Mouse (Mus musculus): ENCODE measurements around the gene Robo2.

Gene Robo2

DNA sequence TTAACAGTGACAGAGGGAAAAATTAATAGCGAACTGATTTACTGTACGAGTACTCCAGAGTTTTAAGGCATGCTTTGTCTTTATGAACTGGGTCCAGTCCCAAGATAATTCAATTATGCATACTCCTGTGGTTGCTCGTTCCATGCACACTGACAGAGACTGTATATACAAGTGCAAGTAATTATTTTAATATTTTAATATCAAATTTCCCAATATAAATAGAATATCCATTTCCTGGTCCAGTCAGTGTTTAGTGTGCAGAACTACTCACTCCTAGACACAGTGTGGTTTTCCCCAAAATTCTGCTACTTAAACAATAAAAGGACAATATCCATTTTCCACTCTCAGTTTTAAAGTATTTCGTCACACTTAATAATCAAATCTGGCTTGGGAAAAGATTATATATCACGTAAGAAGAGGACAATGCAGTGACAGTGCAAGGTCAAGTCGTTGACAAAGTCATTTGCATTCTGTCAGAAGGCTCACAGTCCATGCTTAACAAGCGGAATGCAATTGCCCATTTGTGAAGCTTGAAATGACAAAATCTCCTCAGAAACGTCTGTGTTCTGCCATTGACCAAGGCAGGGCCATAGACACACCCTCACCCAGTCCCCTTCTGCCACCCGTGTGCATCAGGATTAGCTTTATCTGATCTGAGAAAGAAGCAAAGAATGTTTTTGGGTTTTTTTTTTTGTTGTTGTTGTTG lies 89.8 kb downstream of the Robo2 start:
- DNase-seq (ENCODE audit: low spot score): no peak

DNA sequence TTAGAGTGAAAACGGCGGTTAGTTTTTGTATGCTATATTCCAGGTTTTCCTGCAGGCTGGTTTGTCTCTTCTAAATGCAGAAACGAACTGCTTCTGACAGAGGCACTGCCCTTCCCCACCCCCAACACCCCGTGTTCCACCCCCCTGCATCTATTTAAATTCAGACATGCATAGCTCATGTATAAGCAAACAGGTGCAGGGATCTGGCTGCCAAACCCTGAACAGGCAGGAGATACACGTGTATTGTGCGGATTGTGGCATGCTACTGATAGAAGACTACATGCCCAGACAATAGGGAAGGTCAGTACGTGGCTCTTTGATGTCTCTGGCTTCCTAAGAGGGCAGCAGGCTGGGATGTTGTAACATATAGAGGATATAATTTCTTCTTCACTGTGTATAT lies 95.5 kb downstream of the Robo2 start:
- DNase-seq (ENCODE audit: low spot score): no peak

DNA sequence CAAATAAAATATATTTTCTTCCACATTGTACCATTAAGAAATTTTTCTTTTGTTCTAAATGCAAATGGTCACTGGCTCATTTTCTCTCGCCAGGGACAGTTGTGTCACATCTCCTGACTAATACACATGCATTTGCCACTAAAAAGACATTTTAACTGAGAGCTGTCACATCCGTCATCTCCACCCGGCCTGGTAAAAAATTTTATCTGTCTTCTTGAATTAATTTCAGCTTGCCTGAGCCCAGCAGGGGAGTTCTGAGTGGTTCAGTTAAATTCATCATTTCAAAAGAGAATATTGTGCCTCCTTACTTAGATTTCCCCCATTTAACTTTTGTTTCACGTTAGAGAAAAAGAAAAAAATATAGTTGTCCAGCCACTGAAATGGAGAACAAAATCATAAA lies 98.4 kb downstream of the Robo2 start:
- no peak for DNase-seq (ENCODE audit: low spot score)

DNA sequence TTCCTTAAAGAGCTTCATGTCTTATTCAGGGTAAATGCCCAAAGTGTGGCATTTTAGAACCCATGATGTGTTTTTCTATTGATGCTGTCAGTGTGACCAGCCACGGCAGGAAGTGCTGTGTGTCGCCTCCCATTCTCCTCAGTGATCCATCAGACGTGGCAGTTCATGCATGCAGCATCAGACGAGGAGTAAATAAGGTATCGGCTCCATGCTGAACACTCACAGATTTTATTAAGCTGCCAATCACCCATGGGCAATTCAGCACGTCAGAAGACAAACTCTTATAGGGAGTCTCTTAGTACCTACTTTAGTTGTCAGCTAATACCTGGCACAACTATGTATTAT lies 104.1 kb downstream of the Robo2 start:
- DNase-seq (ENCODE audit: low spot score): no peak

DNA sequence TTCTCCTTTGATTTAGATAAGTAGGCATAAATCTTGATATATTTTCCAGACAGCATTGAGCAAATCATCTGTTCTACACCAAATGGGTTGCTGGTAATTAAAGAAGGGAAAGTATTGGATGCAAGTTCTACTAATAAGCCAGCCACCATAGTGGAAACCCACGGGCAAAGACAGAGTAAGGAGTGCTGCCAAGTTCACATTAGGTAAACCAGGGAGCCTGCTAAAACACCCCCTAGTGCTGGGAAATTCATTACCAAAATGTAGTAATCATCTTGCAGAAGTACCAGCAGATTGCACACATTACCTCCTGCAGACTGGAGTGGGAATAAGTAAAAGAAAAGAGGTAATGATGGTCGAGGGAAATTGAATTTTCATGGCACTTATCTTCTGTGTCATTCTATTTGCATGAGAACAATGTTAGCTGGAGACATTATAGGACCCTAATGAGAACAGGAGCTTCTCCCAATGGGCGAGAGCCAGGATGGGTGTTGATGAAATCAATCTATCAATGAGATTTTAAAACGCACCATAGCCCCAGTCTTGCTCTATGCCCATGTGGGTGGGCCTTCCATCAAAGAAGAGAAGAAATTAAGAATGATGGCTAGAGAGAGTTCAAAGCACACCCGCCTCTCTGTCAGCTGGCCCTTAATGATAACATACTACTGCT lies 104.6 kb downstream of the Robo2 start:
- no peak for DNase-seq (ENCODE audit: low spot score)

DNA sequence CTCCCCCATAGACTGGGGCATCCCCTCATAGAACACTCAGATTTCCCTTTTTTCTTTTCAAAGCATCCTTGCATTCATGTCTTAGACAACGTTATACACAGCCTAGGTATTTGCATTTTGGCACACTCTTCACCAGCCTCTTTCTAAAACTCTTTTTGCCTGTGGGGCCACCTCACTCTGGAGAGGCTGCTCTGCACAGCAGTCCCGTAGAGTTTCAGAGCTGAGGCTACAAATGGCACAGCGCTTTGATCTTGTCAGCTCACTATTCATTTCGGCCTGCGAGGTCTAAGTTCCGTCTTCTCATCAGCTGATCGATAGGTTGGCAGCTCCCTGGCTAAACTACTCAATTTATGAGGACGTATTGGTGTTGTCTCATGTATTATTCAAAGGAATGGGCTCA lies 123.7 kb downstream of the Robo2 start:
- no peak for DNase-seq (ENCODE audit: low spot score)

DNA sequence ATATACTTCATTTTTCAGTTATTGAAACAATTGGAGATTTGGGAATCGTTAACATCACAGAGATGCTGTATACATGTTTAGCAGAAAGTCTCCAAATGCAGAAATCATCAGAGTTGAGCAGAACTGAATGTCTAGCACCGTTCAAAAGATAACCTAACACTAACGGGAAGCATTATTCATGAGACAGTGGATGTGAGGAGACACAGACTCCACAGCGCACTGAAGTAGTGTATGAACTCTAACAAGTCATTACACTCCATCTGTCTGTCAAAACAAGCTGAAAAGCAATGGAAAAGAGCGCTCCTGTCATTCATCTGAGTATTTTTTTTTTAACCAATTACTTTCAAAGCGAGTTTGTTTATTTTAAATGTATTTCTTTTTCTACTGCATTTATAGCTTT lies 129.1 kb downstream of the Robo2 start:
- DNase-seq (ENCODE audit: low spot score): no peak

DNA sequence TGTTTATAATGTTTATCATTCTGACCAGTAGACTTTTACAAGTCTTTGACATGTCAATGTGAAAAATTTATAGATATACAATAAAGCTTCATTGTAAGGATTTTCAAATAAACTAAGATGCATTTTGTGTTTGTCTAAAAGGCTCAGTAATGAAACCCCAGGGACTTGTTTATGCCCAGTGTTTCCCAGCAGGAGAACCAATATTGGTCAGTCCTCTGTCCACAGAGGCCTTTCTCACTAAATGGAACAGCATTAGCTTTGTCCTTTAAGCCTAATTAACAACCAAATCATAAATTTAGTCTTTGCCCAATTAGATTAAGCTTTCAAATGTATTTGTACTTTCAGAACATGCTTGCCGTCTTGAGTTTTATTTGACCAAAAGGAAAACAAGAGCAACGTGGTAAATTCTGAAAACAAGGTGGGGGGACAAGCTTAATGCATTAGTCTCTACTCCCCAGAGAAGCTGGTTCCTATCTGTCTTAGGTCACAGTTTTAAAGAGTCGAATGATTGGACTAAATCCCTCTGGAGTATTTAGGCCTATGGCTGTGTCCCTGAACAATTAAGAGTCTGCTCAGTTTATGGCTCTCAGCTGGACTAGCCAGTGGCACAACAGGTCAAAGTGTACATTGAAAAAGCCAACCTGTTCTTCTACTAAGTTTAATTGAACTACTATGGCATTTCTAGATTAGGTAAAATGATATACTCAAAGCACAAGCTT lies 134.6 kb downstream of the Robo2 start:
- no peak for DNase-seq (ENCODE audit: low spot score)

DNA sequence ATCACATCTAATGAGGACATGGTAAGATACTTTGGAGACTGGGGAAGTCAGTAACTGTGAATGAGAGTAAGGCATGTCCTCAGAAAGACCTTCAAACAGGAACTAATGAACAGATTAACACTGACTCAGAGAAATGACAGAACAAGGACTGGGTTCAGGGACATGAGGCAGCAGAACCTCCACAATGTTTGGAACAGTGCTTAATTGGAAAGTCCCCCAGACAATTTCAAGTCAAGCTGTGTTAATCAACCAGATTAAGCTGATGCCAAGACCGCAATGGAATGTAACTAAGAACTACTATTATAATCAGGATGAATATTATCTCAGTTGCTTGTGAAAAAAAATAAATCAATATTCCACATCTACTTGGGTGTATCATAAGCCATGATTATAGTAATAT lies 137.0 kb downstream of the Robo2 start:
- no peak for DNase-seq (ENCODE audit: low spot score)

DNA sequence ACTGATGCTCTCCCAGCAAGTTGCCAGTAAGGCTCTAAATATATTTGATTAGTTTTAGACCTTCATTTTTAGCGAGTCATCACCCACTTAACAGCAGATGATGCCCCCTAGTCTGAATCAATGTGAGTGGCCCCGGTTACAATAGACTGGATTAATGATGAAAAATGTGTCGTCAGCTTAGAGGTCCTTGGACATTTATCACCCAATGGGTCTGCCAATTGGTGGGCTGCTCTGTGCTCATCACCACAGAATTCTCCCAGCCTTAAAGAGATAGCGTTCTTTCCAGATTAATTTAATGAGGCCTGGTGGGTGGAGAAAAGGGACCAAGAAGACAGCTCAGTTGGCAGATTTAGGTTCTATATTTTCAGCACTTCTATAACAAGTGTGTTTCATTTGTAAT lies 138.6 kb downstream of the Robo2 start:
- DNase-seq (ENCODE audit: low spot score): no peak

DNA sequence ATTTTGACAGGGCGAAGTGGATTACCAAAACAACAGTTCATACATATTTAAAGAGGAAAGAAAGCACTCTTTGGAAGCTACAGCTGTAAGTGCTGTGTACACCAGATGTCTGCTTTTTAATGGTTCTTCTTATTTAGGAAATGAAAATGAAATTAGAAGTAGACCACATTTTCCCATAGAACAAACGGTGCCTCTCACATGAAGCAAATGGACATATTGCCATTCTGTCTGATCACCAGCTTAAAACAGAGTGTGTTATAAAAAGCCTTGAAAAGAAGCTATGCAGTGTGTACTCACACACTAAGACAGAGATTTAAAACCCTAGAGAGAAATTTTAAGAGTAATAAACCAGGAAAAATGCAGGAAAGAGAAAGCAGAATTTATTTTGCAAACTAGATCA lies 153.4 kb downstream of the Robo2 start:
- DNase-seq (ENCODE audit: low spot score): no peak

DNA sequence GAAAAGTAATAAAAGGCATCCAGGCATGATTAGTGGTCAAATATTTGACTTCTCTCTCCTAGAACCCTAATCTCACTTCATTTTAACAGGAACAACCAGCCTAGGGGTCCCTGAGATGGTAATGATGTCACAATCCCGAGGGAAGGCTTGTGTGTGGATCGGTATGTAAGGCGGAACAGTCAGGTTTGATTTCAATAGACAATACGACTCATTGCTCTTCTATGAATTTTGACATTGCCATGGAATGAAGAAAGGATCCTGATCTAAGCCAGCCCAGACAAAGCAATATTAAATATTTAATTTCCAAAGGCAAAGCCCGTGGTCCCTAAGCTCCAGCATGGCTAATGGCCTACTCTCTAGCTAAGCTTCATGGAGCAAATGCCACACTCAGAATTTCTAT lies 167.2 kb downstream of the Robo2 start:
- no peak for DNase-seq (ENCODE audit: low spot score)

DNA sequence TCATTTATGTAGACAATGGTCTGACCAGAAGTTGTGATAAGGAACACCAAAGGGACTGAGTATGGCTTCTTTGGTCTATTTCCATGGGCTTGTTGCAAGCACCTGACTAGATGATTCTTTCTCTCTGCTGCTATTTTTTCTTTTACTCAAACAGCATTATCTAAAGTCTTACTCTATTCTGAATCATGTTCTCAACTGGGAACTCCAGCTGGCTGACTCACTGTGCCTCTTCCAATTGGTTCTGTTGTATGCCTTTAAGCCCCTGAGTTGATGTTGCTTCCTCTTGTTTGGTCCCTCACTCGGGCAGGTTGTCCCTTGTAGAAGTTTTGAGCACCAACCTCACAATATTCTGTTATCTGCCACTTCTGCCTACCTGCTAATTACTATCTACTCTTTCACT lies 170.1 kb downstream of the Robo2 start:
- DNase-seq (ENCODE audit: low spot score): no peak

DNA sequence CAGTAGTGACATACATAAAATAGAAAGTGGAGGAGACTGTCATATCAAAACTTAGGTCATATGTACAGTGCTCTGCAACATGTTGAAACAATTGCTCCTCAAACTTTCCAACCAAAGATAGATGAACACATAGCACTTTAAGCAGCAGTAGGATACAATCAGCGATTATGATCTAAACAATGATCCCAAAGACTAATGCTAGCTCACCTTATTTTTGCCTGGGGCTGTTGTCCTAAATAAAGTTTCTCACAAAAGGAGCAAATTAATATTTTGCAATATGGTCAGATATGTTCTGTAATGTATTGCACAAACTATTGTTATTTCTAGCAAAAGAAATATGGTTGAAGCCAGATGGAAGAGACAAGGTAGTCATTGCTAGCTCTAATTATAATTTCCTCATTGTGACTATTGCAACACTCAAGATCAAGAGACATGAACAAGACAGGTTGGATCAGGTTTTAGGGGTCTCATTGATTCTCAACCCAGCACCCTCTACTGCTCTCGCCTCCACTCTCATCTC lies 174.2 kb downstream of the Robo2 start:
- DNase-seq (ENCODE audit: low spot score): no peak

DNA sequence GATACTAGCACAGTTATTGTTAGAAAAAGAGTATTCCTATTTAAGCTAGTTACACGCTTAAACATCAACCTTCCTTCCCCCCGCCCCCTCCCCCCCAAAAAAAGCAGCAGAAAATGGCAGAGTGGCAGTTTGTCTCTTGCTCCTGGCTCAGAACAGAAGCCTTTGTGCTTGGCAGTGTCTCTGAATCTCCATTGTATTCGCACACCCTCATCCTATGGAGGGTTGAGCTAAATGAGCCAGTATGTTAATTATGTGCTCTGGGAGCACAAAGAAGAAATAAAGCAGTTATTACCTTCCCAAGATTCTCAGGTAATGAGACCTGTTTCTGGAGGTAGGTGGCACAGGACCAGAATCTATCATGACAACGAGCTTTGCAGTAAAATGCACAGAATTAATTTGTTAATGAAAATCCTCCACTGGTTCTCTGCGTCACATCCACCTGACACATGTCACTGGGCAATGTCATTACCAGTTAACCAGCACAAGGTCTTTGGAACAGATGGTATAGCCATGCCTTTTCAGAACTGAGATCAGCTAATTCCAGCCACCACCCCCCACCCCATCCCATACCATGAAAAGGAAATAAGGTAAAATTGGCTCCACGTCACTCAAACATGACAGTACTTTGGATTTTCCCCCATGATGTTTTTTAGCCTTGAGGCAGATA lies 177.1 kb downstream of the Robo2 start:
- no peak for DNase-seq (ENCODE audit: low spot score)

DNA sequence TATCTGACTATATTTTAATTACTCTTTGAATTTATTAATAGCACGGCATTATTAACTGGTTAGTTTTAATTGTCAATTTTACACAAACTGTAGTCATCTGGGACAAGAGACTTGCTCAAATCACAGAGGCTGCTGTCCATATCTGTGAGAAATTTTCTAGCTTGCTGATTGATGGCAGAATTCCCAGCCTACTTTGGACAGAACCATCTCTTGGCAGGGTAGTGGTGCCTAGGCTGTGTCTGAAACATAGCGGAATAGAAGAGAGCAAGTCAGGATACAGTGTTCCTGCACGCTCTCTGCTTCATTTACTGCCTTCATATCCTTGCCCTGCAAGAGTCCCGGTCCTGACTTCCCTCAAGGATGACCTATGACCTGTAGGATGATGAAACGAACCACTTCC lies 178.0 kb downstream of the Robo2 start:
- no peak for DNase-seq (ENCODE audit: low spot score)

DNA sequence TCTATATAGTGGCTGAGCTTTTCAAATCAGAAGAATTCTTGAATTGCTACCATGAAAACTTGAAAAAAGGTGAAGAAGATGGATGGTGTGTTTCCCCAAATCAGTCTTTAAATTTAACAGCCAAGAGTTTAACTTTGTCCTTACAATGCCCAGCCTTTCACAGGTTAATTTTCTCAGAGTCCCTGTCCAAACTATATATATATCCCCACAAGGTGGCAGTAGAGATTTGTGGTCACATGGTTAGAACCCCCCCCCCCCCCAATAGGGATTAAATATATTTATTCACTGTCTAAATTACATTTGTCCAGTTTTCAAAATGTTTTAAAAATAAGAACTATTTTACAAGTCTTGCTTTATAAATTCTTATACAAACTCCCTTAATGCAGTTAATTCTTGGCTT lies 184.3 kb downstream of the Robo2 start:
- no peak for DNase-seq (ENCODE audit: low spot score)

DNA sequence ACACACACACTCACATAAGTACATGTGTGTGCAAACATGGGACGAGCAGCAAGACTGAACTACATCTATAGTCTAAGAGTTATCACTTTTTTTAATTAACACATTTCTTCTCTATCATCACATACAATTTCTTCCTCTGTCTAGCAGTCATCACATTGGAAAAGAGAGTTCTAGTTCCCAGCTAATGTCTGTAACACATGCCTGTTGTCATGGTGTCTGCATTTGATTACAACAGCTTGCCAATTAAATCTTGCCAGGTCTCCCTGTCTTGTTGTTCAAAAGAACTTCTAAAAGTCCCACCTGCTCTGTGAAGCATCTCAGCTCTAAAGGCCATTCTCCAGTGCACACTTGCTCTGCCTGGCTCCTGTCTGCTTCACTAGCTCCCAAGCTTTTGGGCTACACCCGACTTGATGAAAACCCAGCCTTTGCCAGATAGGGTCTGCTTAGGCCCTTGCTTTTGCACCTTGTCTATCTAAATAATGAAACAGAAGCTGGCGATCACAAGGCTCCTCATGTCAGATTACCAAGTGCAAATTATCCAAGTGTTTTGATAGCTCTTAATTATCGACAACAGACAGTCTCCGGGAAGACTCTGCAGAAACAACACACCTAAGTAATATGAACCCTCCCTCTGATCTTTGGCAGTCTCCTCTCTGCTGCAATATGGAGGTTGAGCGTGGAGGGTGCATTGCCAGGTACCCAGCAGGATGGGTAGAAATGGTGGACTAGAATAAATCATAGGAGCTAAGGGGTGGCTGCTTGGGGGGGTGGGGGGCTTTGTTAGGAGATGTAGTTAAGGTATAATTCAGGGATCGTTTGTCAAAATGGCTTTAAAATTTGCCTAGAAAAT lies 186.0 kb downstream of the Robo2 start:
- no peak for DNase-seq (ENCODE audit: low spot score)

DNA sequence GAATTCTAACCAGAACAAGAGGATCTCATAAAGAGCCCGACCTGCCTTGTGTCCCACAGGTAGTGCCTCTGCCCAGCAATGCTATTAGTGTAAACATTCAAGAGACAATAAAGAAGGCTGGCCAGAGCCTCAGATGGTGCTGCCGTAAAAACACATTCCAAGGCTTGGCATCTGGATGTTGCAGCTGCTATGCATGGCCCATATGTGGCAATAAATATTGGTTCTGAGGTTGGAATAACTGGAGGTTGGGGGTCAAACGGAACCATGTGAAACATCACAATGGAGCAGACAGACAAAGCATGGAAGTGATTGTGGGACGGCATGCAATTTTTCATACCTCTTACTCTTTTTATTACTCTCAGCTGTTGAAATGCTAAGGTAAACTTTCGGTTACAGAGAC lies 189.1 kb downstream of the Robo2 start:
- no peak for DNase-seq (ENCODE audit: low spot score)

DNA sequence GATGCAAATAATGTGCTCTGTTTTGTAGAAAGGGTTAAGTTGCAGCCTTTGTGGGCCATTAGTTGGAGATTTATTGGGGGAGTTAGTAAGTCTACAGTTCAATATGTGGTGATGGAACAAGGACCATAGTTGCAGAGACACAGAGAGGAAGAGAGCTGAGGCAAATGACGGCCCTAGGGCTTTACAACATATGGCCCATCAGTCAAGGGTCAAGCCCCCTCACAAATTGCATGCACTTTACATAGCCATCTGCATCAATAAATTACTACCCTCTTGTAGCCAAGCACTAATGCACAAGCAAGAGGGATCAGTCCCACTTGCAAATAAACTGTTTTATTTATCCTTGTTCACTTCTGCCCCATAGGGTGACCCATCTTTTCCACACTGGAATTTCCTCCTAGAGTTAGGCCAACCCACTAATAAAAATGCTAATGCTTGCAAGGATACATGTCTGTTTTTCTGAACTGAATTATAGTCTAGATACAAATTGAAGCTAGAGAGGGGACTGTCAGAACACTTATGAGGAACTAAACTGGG lies 194.7 kb downstream of the Robo2 start:
- no peak for DNase-seq (ENCODE audit: low spot score)

DNA sequence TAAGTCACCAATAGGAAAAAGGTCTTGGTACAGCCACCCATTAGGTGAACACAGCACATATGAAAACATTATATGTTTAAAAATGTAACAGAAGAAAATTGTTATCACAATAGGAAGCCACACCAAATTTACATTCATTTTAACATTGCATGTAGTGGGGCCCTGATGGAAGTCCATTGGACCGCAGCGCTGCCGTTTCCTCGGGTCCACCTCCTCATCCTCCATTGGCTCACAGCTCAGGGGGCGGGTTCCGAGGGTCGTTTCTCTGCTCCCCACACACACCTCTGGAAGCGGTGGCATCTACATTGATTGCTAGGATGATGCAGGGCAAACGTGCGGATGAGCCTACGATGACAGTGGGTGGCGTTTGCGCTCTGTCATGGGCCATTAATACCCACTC lies 195.8 kb downstream of the Robo2 start:
- no peak for DNase-seq (ENCODE audit: low spot score)

DNA sequence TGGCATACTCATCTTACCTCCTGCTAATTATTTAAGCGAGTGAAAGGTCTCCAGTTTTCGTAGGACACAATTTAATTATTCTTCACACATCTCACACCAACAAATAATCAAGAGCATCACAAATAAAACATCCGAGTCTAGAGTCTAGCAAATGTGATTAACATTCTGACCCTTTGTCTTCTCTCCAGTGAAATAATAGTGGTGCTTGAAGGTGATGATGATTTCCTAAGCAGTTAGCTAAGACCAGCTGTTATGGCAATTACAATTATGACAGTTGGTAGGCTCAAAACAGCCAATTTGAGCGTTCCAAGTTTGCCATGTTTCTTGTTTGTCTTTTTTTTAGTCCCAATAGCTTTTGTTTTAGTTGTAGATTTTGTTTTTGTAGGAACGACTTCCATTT lies 210.9 kb downstream of the Robo2 start:
- no peak for DNase-seq (ENCODE audit: low spot score)

Measured in urinary bladder, postnatal 10 days (tissue).